Mouse (Mus musculus) liver, adult 2 months (tissue): Measurements from ENCODE around the gene Canx.

ENCODE experiments used
- CTCF ChIP-seq: fragments of 200-500 bp; IDR thresholded peaks from 2 replicates; pipeline ENCODE4 v1.5.1; 2011; ENCODE audit warnings: low read depth, low read length, control low read depth
- POLR2A ChIP-seq: fragments of 200-500 bp; IDR thresholded peaks from 2 replicates; pipeline ENCODE4 v1.6.1; 2011; ENCODE audit warnings: low read length, control low read depth; ENCODE audit not compliant: insufficient read depth; ENCODE audit errors: extremely low read depth

DNA sequence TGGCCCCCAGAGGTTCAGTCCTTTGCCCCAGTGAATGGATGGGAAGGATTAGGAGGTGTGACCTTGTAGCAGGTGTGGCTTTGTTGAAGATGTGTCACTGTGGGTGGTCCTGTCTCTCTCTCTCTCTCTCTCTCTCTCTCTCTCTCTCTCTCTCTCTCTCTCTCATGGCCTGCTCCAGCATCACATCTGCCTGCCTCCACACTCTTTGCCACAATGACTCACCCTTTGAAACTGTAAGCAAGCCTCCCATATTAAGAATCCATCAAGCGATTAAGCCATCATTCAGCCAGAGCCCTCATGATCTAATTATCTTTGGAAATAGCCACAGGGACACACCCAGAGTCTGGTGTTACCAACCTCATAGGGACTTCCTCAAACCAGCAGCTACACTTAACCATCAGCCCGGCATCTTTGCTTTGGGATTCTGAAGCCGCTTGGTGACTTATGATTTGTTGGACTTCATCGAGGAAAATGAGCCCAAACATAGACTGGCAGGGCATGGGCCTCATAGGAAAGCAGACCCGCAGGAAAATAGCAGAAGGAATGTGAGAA is 44.0 kb upstream of the Canx start:
- TF ChIP-seq POLR2A (no peak), CTCF (no peak)
